Mouse (Mus musculus) heart, postnatal 10 days (tissue): ENCODE measurements around the gene Moap1. TPM values are rescaled to one million over a fixed set of nuclear protein-coding genes. Genes with fewer than 3 reads are reported as not detected.

ENCODE experiments used
- DNase-seq, 2 experiments: peaks; one replicate each; pipeline ENCODE4 v3.0.0; 2021
- intact Hi-C: fragments of 180-260 bp; cut with DNase I; formaldehyde crosslinking; loops from one replicate; pipeline ENCODE4 v1.15.1; 2025
- total RNA-seq, 2 experiments: library from RNA; stranded (reverse); gene quantifications; 2 replicates each; pipeline ENCODE4 v1.2.3; 2021

Gene Moap1
- 10 to 100 TPM in 1 of 2 experiments, 1 to 10 TPM in 1; 9.1 to 10.5 TPM for total RNA-seq

DNA sequence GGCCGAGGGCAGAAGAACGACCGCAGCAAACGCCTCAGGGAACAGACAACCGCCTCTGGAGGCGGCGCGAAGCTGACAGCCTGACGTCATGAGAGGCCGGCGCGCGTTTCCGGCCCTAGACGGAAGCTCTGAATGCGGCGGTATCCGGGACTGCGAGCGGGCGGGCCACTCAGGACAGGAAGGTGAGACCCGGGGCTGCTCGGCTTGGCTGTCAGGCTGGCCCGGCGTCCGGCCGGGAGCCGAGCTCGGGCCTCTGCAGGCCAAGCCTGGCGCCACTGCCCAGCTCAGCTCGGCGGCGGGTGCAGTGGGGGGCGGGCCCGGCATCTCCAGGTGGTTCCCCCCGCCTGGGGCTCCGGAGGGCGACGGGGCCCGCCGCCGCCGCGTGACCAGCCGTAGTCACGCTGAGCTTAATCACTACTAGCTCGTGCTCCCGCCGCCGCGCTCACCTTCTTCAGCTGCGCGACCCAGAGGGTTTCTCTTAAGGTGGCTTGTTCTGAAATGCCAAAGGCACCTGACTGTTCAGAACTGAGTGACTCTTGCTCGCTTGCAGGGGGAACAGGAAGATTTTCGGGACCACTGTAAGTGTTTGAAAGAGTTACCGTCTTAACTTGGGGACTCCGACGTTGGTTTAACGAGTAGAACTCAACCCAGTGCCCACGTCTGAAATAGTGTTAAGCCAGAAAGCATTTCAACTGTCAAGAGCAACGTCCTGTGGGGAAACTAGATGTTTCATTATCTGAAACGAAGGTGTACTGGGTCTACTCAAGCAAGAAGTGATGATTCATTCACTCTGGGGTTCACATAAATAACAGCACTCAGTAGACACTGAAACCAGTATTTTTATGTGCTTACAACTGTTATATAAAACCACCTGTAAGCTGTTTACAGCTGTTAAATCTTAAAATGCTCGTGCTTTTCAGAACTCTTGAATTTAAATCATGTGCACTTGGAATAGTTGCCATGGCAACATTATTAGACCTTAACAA is at the start of gene Moap1, which contains the start of gene Tmem251:
Gene Moap1 (minus strand): TSS at position 73 of the 986 bp plus-strand sequence.
Gene Tmem251 (plus strand): TSS at position 174 of the 986 bp plus-strand sequence.
- intact Hi-C loops: loop anchor here (1.0 to 5.0 kb wide), 2 partner anchors 13 to 133 kb away; partner anchors contain the start of genes Btbd7, Gm28051, Gon7 and Ubr7
- peak; percentile 94 for DNase-seq

DNA sequence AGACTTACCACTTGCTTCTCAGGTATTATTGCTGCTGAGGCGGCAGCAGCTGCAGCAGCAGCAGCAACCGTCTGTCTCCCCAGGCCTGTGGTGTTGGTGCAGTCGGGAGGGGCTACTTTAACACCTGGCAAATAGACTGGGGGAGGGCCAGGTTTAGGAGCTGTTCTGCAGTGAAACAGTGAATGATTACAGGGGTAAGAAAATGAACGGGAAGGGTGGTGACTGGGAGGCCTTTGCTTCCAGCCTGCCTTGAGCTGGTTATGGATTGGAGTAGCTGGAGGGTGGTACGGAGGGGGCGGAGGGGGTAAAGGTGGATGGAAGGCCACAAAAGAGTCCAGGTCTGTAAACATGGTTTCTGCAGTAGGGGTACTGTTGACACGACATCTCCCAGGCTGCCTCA is 44.5 kb upstream of the Moap1 start:
- intact Hi-C loops: no loop called here
- no peak for DNase-seq

DNA sequence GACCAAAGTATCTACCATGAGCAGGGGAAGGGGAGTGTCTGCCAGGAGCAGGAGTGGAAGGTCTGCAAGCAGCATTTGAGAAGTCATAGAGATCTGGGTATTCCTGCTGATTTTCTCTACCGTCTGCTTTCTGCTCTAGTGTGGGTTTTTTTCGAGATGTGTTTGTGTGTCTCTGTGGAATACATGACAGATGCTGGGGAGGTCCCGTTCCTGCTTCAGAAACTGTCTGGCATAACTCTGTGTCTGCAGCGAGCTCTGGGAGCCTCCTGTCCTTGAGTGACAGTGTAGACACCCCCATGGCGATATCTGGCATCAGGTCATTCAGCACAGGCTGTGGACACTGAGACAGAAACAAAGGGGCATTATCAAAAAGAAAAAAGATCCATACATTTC is 42.1 kb upstream of the Moap1 start:
- DNase-seq: no peak
- intact Hi-C loops: no loop called here

DNA sequence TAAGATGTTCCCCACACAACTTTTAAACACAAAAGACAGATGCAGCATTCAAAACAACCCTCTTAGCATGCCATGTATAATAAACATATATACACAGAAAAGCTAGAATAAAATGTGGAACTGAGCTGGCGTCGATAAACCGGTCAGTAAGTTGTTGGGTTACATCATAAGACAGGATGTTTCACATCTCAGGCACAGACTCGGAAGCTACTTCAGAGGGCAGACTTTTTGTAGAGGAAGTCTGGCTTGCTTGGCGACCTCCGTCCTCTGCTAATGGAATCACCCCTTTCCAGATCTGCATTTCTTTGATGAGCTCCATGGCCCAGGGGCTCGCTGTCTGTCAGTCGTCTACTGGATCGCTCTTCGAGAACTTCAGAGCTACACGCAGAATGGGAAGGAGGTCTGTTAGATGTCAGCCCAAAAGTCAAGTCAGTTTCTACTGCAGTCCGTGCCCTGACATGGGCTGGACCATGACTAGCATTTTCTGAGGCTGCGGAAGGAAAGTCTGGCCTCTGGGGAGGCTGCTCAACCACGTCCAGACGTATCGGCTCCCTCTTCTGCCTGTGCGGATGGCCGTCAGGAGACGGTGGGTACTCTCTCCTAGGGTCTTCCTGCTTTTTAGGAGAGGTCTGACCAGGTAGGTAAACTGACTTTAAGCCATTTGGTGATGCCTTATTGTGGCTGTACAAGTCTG is 41.6 kb upstream of the Moap1 start:
- no peak for DNase-seq
- intact Hi-C loops: no loop called here

DNA sequence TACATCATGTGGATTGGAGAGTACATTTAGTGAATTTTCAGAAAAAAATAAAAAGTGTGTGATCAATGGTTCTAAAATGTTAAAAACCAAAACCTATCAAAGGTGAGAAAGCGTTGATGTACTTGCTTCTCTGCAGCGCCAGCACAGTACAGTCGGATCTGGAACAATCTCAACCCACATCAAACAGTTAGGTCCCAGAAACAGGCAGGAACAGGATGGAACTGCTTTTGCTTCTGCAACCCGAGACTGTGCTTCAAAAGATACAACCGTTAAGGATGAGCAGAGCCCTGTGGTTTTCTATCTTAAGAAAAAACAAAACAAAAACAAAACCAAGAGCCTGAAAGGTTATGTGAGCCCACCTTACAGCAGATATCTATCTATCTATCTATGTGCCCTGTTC is 39.4 kb upstream of the Moap1 start:
- intact Hi-C loops: no loop called here
- DNase-seq: no peak

DNA sequence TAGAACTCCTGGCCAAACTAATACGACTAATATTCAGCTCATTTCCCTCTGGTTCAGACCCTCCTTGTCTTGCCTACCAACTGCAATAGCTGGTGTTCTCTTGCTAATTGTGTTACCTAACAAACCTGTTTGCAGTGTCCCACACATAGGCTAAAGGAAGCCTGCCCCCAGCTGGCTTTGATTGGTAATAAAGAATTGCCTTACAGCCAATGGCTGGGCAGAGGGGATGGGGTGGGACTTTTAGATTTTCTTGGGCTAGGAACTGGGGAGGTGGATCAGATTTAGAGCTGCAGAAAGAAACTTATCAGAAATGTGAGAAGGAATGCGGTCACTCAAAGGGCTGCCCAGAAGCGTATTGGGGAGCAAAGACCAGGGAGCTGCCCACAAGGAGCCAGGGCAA is 36.0 kb upstream of the Moap1 start:
- peak in 1 of 2 experiments; percentile 19 for DNase-seq
- intact Hi-C loops: no loop called here

DNA sequence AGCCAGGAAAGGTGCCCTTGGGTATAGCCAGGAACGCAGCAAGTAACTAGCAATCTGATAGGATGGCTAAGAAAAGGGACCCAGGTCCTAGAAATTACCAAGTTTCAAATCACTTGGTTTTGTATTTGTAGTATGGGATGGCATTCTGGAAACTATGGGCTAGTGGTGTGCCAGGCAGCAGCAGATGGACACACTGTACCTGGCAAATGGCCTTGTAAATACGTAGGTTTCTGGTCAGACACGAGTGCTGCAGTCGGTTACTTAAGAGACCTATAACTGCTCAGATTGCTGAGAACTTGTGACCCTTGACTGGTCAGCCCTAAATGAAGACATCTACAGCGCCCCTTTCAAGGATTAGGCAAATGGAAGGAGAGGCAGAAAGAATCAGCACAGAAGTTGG is 34.7 kb upstream of the Moap1 start:
- intact Hi-C loops: no loop called here
- DNase-seq: no peak

DNA sequence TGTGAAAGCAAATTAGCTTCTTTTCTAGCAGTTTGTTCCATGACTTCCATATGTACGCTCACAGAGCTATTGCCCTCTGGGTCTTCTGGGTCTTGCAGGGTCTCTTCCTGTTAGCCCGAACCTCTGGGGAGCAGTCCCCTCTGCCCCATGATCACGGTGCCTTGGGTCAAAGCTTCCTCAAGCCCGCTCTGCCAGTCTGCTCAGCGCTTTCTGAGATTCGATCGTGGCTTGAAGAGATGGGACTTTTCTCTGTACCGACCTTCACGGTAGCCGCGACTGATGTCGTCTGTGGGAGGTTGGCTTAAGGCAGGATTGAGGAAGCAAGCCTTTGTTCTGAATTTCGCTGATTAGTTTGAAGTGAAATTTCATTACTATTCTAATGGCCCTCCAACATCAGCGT is 32.6 kb upstream of the Moap1 start:
- intact Hi-C loops: no loop called here

DNA sequence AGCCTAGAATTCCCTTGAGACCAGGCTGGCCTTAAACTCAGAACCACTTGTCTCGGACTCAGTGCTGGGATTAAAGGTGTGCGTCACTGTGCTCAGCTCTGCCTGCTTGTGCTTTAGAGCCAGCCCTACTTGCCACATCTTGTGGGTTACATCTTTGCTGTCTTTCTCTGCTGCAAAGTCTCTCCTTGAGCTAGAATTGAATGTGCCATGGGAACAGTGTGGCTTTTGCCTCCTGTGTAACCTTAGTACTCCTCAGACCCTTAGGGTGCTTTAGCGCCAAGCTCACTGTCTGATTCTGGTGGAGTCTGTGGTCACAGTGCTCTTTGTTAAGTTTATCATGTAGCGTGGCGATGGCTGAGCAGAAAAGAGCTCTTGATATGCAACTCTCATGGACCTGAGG is 29.2 kb upstream of the Moap1 start:
- intact Hi-C loops: no loop called here
- DNase-seq: no peak

More for the DNA sequence above, 32.6 kb upstream of the Moap1 start:
- no peak for DNase-seq

DNA sequence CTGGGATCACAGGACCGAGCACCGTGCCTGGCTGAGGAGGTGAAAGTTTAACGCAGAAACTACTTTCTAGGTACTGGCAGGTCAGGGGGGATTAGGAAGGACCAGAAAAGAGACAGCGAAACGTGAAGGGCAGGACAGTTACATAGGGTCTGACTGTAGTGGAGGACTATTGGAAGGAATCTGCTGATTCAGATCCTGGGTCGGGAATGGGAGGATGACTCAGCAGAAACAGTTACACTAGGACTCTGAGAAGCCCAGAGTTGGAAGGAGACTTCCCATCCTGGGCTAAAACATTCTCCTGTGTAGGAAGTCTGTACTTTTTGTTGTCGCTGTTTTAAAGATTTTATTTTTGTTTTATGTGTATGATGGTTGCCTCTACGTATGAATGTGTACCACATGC is 28.1 kb upstream of the Moap1 start:
- no peak for DNase-seq
- intact Hi-C loops: no loop called here

DNA sequence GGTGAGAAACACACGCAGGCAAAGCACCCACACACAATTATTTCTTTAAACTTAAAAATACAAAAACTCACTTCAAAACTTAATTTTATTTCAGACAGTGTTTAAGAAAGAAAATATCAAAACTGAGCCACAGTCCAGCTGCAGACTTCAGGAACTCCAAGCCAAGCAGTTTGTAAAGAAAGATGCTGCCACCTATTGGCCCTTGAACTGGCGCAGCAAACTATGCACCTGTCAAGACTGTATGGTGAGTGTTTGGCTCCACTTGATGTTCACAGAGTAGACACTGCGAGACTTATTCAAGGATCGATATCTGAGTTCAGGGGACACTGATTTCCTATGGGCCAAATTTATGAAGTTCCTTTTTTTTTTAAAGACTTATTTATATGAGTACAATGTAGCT is 25.5 kb upstream of the Moap1 start:
- intact Hi-C loops: no loop called here
- DNase-seq: peak in 1 of 2 experiments; percentile 30

DNA sequence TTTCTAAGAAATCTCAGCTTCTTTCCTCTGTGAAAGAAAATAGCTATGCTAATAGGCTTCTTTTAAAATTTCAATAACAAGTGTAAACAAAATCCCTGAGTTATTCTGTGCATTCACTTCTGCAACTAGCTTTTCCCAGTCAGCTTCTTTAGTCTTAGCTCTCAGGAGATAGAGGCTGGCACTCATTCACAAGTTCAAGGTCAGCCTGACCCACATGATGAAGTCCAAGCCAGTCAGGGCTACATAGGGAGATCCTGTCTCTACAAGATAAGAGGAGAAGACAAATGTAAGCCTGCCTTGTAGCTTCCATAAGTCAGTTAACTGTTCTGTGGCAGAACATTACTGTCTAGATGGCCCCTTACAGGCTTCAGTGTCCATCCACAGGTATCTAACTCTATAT is 20.2 kb upstream of the Moap1 start:
- no peak for DNase-seq
- intact Hi-C loops: no loop called here

DNA sequence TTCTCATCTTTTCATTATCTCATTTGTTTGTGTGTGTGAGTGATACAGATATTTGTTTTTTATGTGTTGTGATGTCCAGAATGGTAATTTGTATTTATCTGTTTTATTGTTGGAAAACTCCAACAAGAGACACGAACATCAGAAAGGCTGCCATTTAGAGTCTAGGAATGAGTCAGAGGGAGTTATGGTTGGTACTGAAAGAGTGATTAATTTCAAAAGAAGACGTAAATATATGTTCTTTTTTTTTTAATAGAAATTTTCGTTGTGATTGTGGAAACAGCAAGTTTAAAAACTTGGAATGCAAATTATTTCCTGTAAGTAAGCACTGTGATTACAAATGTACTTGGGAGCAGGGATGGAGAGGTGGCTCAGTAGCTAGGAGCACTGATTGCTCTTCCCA is 18.2 kb upstream of the Moap1 start:
- intact Hi-C loops: no loop called here
- no peak for DNase-seq

DNA sequence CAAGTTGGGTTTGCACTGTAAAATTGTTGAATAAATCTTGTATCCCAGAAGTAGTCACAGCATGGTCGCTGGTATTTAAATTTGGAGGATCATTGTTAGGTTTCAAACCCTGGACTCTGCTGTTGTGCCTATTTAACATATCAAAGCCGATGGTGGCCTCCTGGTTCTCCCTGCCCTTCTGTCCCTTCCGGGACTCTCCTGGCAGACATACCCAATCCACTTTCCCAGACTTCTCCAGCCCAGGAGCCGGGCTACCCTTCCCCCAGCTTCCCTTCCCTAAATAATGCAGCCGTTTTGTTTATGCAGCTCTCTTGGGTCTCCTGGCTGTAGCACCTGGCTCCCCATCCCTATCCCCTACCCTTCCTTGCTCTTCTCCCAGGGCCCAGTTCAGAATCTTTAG is 15.5 kb upstream of the Moap1 start:
- DNase-seq: peak; percentile 19 to 36
- intact Hi-C loops: loop anchor here (5.0 kb wide), 1 partner anchor 118 kb away; the partner anchor contains the start of gene Btbd7

DNA sequence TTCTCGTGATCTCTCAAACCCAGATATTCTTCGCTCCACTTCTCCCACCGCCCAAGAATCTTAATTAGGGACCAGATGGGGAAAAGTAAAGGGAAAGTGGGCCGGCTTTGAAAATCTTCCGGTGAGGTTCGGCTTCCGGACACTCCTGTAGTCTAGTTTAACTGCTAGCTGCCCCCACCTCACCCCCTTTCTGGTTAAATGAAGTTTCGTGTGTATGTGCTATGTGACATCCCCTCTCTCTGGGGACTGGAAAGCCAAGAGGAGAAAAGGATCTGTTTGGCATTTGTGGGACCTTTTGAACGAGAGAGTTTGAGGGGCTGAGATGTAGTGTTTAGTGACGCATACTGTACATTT is 14.9 kb upstream of the Moap1 start, which contains the start of gene Gm20604:
Gene Gm20604 (minus strand): TSS at position 270 of the 354 bp plus-strand sequence.
- intact Hi-C loops: loop anchor here (5.0 kb wide), 1 partner anchor 119 kb away; the partner anchor contains the start of gene Btbd7
- no peak for DNase-seq

DNA sequence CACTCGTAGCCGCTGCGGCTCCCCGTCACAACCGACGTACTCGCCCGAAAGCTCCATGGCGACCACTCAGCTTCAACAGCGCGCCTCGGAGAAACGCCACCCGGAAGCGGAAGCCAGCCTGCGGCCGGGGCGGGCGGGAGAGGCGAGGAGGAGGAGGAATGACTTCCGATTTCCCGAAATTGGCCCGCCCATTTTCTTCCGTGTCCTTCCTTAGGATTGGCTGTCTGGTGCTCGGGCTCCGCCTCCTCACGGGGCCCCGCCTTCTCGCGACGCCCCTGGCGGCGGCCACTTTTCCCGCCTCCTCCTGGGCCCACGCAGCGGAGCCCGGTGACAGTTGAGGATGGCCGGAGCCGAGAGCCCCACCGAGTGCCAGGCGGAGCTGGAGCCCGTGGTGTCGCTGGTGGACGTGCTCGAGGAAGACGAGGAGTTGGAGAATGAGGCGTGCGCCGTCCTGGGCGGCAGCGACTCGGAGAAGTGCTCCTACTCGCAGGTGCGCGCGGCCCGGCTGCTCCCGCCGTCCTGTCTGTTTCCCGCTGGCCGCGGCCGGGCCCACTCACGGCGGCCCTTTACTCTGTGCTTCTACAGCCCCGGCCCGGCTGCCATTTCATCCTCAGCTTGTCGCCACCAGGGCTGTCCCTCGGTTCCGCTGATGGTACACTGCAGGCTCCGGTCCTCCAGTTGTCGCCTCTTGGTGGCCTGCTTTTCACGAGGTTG is 14.4 kb upstream of the Moap1 start, which contains the start of the genes Gm28051, Gon7 and Ubr7:
Gene Gm28051 (minus strand): TSS at position 77 of the 714 bp plus-strand sequence.
Gene Gon7 (minus strand): TSS at position 115 of the 714 bp plus-strand sequence.
Gene Ubr7 (plus strand): TSS at position 279 of the 714 bp plus-strand sequence.
- intact Hi-C loops: loop anchor here (1.0 to 5.0 kb wide), 2 partner anchors 15 to 119 kb away; partner anchors contain the start of genes Btbd7, Moap1 and Tmem251

DNA sequence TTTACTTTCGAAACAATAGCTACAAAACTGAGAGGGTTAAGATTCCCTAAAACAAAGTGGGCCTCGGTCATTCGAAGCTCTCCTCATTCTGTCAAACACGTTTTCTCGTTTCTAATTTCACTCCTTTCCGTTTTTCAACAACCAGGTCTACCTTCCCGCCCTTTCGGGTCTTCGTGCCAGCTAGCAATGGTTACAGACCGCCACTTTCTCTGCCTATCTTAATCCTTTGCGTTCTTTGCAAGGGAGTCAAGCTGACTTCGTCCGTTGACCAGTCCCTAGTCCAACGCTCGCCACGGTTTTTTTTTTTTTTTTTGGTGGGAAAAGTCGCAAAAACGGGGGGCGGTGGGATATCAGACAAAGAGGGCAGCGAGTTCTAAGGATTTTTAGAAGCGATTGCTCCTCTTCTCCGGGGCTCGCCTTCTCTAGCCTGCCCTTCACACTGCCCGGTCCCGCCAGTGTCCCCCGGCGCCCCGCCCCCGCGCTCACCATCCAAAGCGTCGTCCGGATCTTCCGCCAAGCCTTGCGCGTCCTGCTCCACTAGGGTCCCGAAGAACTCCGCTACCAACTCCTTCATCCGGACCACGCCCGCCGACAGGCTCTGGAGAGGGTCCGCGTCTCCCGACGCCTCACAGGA is 13.7 kb upstream of the Moap1 start:
- no peak for DNase-seq

More for the DNA sequence above, 14.4 kb upstream of the Moap1 start, which contains the start of the genes Gm28051, Gon7 and Ubr7:
- peak; percentile 98 for DNase-seq

DNA sequence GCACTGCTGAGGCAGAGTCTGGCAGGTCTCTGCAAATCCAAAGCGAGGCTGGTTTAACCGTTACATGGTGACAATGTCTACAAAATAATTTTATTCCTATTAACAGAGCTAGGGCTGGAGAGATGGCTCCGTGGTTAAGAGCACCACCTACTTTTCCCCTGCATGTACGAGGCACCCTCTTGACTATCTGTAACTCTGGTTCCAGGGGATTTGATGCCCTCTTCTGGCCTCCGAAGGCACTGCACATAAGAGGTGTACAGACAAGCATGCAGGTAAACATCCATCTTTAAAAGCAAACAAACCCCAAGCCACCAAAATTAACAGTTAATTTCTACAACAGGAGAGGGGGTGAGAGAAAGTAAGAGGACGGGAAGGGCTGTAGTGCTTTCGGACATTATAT is 12.8 kb upstream of the Moap1 start:
- intact Hi-C loops: loop anchor here (5.0 kb wide), 1 partner anchor 121 kb away; the partner anchor contains the start of gene Btbd7

More for the DNA sequence above, 13.7 kb upstream of the Moap1 start:
- intact Hi-C loops: loop anchor here (1.0 to 5.0 kb wide), 2 partner anchors 14 to 120 kb away; partner anchors contain the start of genes Btbd7, Moap1 and Tmem251

DNA sequence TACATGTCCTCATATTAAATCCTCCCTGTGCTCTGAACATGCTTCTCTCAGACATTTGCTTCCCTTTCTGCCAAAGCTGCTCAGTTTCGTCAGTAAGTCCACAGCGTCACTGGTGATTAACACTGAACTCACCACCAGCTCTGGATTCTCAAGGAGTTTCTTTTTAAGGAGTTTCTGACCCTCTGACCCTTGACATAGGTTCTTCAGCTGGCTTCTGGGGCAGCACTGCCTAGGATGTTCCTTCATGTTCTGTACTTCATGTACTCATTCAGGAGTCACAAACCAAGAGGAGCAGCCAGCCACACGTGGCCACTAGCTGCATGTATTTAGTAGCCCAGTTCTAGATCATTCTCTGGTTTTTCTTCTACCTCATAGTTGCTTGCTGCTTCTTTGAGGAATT is 4.8 kb upstream of the Moap1 start:
- intact Hi-C loops: no loop called here
- DNase-seq: no peak

More for the DNA sequence above, 12.8 kb upstream of the Moap1 start:
- no peak for DNase-seq
